Mouse (Mus musculus) kidney, postnatal 0 days (tissue): ENCODE measurements around the gene Timm22. TPM values are rescaled to one million over a fixed set of nuclear protein-coding genes. Genes with fewer than 3 reads are reported as not detected.

ENCODE experiments used
- ATAC-seq: fragments of 200-750 bp; cut with Nextera tagmentation; replicated peaks from 2 replicates; pipeline ENCODE4 v1.8.0; 2017; ENCODE audit warnings: low read depth, moderate number of reproducible peaks, moderate TSS enrichment, moderate library complexity; ENCODE audit not compliant: low FRiP score
- DNase-seq: peaks from one replicate; pipeline ENCODE4 v3.0.0-alpha.2; 2016; ENCODE audit warnings: low spot score
- H3K27ac ChIP-seq: fragments of 300-500 bp; sonication (generic); 2 replicates; pipeline ENCODE4 v1.5.1; 2014; ENCODE audit warnings: mild to moderate bottlenecking
- H3K27me3 ChIP-seq: fragments of 300-500 bp; sonication (generic); 2 replicates; pipeline ENCODE4 v1.6.1; 2014; ENCODE audit warnings: low read length, mixed read lengths; ENCODE audit not compliant: insufficient read depth
- H3K36me3 ChIP-seq: fragments of 300-500 bp; sonication (generic); 2 replicates; pipeline ENCODE4 v1.6.1; 2014; ENCODE audit warnings: low read length, mixed read lengths; ENCODE audit not compliant: insufficient read depth
- H3K4me1 ChIP-seq: fragments of 300-500 bp; sonication (generic); replicated peaks from 2 replicates; pipeline ENCODE4 v1.6.1; 2014; ENCODE audit warnings: antibody characterized with exemption, low read length, mixed read lengths; ENCODE audit not compliant: insufficient read depth
- H3K4me2 ChIP-seq: fragments of 300-500 bp; sonication (generic); 2 replicates; pipeline ENCODE4 v1.6.1; 2014; ENCODE audit warnings: mild to moderate bottlenecking, low read length, moderate library complexity, mixed read lengths
- H3K4me3 ChIP-seq: fragments of 300-500 bp; sonication (generic); replicated peaks from 2 replicates; pipeline ENCODE4 v1.5.1; 2014; ENCODE audit warnings: low read depth, low read length
- H3K9ac ChIP-seq: fragments of 300-500 bp; sonication (generic); 2 replicates; pipeline ENCODE4 v1.6.1; 2014; ENCODE audit warnings: low read depth, low read length
- H3K9me3 ChIP-seq: fragments of 300-500 bp; sonication (generic); replicated peaks from 2 replicates; pipeline ENCODE4 v1.6.1; 2016; ENCODE audit warnings: low read length, inconsistent platforms, mixed read lengths
- CTCF ChIP-seq: IDR thresholded peaks from 2 replicates; pipeline ENCODE4 v1.5.1; 2016; ENCODE audit warnings: antibody characterized with exemption, low read depth, mild to moderate bottlenecking, moderate library complexity
- WGBS: fragments of 180-500 bp; shearing (Covaris S2); extraction: QIAGEN DNeasy Blood & Tissue Kit; methylation state at CpG from one replicate; pipeline ENCODE4 v1.1.7; 2014; 5-methylcytosine and 5-hydroxymethylcytosine counted together
- polyA plus RNA-seq: library from polyadenylated mRNA; unstranded; fragments of >200 nt; fragmentation: Nextera tagmentation; extraction: Ambion mirVana; gene quantifications from 2 replicates; pipeline ENCODE4 v1.2.1, GENCODE M21; 2015

The Timm22 gene
- polyA plus RNA-seq, 1 experiment from 2014 or later: 122 TPM

DNA sequence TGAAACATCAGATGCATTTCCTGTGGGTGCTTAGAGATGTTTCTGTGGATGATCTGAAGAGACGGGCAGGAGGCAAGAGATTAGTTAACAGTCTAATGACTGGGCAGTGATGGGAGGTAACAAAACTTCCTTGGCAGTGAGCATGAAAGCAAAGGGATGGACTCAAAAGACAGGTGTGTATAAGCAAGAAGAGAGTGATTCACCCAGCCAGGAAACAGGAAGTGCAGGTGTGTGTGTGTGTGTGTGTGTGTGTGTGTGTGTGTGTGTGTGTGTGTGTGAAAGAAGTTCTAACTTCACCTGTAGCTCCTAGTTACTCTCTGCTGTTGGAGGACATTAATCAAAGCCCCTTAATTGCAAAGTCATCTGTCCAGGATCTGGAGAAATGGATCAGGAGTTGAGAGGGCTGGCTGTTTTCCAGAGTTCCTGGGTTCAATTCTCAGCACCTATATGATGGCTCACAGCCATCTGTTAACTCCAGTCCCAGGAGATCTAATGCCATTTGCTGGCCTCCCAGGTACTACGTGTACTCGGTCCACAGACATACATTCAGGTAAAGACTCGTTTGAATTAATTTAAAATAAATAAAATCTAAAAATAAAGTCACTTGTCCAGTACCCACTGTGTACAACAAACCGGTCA is 1.0 kb upstream of the Timm22 start:
- TF ChIP-seq CTCF: no peak
- H3K27me3 ChIP-seq: no peaks in the 10 kb centered on the region
- DNase-seq (no peak), ATAC-seq (no peak)
- no peak overlapping the region for H3K9ac ChIP-seq
- H3K36me3 ChIP-seq: 0 out of 2 replicates have a peak, but pooled peaks cover 3% of the 10 kb centered on the region
- H3K4me1 ChIP-seq: no peaks in the 10 kb centered on the region
- no peak overlapping the region for H3K4me2 ChIP-seq
- no peak overlapping the region for H3K4me3 ChIP-seq
- WGBS: 80% methylated on average over 5 of the region's 5 CpGs
- no peaks in the 10 kb centered on the region for H3K9me3 ChIP-seq
- H3K27ac ChIP-seq: no peak overlapping the region

DNA sequence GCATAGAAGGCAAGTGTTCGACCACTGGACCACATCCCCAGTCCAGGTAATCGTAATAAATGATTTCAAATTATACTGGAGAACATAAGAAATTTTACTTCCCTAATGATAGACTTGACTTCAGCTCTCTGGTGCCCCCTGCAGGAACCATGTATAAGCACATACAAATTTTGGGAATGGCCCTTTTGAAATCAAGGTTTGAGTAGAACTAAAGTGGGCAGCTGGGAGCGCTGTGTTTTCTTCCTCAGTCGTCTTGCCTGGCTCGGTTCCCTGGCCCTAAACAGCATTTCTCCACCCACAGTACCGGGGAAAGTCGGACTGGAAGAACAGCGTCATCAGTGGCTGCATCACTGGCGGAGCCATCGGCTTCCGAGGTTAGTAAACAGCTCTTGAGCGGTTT is 4.1 kb downstream of the Timm22 start:
- no peak overlapping the region for H3K27ac ChIP-seq
- ATAC-seq (no peak), DNase-seq (peak; percentile 74)
- no peak overlapping the region for H3K4me3 ChIP-seq
- H3K4me2 ChIP-seq: no peak overlapping the region
- no peak overlapping the region for H3K9ac ChIP-seq
- no peaks in the 10 kb centered on the region for H3K4me1 ChIP-seq
- H3K27me3 ChIP-seq: no peaks in the 10 kb centered on the region
- H3K9me3 ChIP-seq: no peaks in the 10 kb centered on the region
- TF ChIP-seq CTCF: peak; percentile 80
- peaks cover 27% of the 10 kb centered on the region; the same call in 1 of the 2 replicates for H3K36me3 ChIP-seq
- 75% methylated on average over 12 of the region's 12 CpGs for WGBS

DNA sequence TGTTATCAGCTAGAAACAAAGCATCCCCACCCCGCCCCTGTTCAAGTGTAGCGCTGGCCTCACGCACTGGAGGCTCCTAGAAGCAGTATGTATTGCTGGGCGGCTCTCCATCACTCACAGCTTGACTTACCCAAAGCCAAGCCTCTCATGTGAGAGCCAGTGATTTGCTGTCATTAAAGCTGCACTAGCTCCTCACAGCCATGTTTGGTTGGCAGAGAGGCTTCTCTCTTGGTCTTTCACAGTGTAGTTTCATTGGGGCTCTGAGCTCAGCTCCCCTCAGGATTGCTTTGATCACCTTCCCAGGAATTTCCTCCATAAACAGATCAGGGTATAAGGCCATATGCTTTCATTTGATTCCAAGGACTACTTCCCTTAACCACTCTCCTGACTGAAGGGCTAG is 6.5 kb downstream of the Timm22 start:
- no peak for DNase-seq
- no peak for TF ChIP-seq CTCF

DNA sequence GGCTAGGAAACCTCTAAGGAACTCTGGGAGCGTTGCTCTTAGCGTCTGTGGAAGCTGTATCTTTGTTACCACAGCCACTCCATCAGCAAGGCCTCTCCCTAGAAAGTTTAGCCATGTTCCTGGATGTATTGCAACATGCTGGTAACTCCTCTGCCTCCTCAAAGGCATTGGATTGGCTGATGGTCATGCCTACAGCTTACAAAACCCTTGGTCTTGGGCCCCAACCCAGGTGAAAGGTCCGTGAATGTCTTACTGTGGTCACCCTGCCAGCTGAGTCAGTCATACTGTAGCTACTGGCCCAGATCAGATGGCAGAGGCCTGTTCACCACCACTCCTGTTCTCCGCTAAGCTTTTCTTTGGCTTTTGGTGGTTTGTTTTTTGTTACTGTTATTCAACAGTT is 8.2 kb downstream of the Timm22 start:
- Histone ChIP-seq H3K9me3 (no peaks in the 10 kb centered on the region), H3K36me3 (peaks cover 48% of the 10 kb centered on the region), H3K27me3 (no peaks in the 10 kb centered on the region), H3K4me1 (no peaks in the 10 kb centered on the region), H3K27ac (no peak overlapping the region), H3K4me2 (no peak overlapping the region), H3K4me3 (no peak overlapping the region), H3K9ac (no peak overlapping the region)
- no peak for DNase-seq
- ATAC-seq: no peak
- WGBS: 89% methylated on average over 4 of the region's 4 CpGs
- TF ChIP-seq CTCF: no peak

More for the DNA sequence above, 6.5 kb downstream of the Timm22 start:
- H3K36me3 ChIP-seq: peaks cover 36% of the 10 kb centered on the region; the same call in 1 of the 2 replicates
- WGBS: 78% methylated on average over 4 of the region's 4 CpGs
- no peak overlapping the region for H3K4me2 ChIP-seq
- ATAC-seq: no peak
- no peaks in the 10 kb centered on the region for H3K4me1 ChIP-seq
- H3K9me3 ChIP-seq: no peaks in the 10 kb centered on the region
- H3K27me3 ChIP-seq: no peaks in the 10 kb centered on the region
- H3K9ac ChIP-seq: no peak overlapping the region
- no peak overlapping the region for H3K27ac ChIP-seq
- H3K4me3 ChIP-seq: no peak overlapping the region

DNA sequence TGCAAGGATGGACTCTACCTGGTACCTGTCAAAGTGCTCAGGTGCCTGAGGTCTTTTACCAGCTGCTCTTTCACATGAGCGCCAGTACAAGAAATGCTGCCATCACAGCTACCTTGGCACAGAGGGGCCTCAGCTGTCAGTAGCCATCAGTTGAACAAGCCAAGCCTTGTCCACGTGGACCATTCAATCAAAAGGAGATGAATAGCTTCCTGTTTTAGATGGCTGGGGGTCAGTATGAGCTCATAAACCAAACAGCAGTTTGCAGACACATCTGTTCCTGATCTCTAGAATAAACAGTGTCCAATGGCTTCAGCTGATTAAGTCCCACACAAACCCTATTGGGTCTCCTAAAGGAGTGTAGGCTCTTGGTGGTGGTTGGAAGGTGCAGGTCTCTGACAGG is 9.2 kb downstream of the Timm22 start:
- Histone ChIP-seq H3K9ac (no peak overlapping the region), H3K27ac (no peak overlapping the region), H3K9me3 (no peaks in the 10 kb centered on the region), H3K4me3 (no peak overlapping the region), H3K4me2 (no peak overlapping the region), H3K27me3 (no peaks in the 10 kb centered on the region), H3K36me3 (peaks cover 48% of the 10 kb centered on the region), H3K4me1 (no peaks in the 10 kb centered on the region)
- no peak for DNase-seq
- no peak for TF ChIP-seq CTCF
- 43% methylated on average over 2 of the region's 2 CpGs for whole genome bisulfite sequencing
- no peak for ATAC-seq

DNA sequence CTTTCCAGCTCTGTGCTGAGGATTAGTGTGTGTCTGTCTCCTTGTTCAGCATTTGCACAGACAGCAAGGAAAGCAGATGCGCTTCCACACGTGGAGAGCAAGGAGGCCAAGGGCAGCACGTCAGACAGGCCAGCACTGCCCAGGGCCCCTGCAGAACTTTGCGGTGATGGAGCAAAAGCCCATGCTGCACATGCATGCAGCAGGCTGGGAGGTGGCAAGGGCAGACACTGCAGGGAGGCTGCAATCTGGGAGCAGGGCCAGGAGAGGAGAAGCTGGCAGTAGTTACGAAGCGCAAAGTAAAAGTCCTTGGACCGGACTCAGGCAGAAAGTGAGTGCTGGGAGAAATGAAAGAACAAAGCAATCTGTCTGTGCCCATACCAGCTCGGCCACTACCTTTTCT is 11.7 kb downstream of the Timm22 start:
- ATAC-seq (no peak), DNase-seq (no peak)
- Histone ChIP-seq H3K4me3 (no peak overlapping the region), H3K4me1 (no peaks in the 10 kb centered on the region), H3K9me3 (no peaks in the 10 kb centered on the region), H3K36me3 (peaks cover 64% of the 10 kb centered on the region), H3K9ac (no peak overlapping the region), H3K27me3 (no peaks in the 10 kb centered on the region), H3K4me2 (no peak overlapping the region), H3K27ac (no peak overlapping the region)
- 79% methylated on average over 8 of the region's 8 CpGs for WGBS
- TF ChIP-seq CTCF: no peak

DNA sequence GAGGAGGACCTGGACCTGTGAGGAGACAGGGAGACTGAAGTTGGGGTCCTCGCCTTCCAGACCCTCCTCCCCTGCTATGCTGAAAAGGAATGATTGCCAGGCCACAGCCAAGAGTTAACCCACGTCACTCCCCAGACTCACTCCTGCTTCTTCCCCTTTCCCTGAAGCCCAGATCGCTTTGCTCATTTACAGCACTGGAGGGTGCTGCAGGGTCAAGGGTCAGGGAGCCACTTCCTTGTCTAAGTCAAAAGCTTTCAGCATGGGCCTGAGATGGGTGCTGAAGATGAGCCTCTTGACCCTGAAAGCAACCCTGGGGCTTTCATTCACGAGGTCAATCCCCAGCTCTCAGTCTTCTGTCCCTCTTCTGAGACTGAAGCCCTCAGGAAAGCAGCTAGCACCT is 12.4 kb downstream of the Timm22 start:
- Histone ChIP-seq H3K9ac (no peak overlapping the region), H3K27me3 (no peaks in the 10 kb centered on the region), H3K9me3 (no peaks in the 10 kb centered on the region), H3K4me1 (no peaks in the 10 kb centered on the region), H3K4me3 (no peak overlapping the region), H3K4me2 (no peak overlapping the region), H3K27ac (no peak overlapping the region), H3K36me3 (peaks cover 65% of the 10 kb centered on the region)
- 75% methylated on average over 4 of the region's 4 CpGs for WGBS
- ATAC-seq (no peak), DNase-seq (no peak)
- no peak for TF ChIP-seq CTCF
